Mouse (Mus musculus): ENCODE measurements around the gene Dnajb9. TPM values are rescaled to one million over a fixed set of nuclear protein-coding genes. Genes with fewer than 3 reads are reported as not detected.
"Not testable (repeated sequence)": the region's sequence is repeated elsewhere in the genome, so short reads cannot be mapped to it uniquely, and the experiment has no call there.

The Dnajb9 gene
- 43.0 and 48.2 TPM in 2 replicates for polyA plus RNA-seq (2012; ENCODE audit: insufficient read depth, insufficient read length, missing spikeins)

GRCm38 (mm10) chr12:44209824-44210752 lies at the start of gene Dnajb9:
Dnajb9 (minus strand) TSS chr12:44210326.
- no peaks in the 10 kb centered on the region for H3K4me1 ChIP-seq (ENCODE audit: control insufficient read depth, insufficient read depth, insufficient read length, low read length)
- peak within 1 kb of the TSS; percentile 76 for H3K27ac ChIP-seq (replicated peaks; ENCODE audit: low read depth, low read length)
- H3K4me3 ChIP-seq (ENCODE audit: insufficient read depth, low read depth, low read length) = peak within 1 kb of the TSS; percentile 80

DNA sequence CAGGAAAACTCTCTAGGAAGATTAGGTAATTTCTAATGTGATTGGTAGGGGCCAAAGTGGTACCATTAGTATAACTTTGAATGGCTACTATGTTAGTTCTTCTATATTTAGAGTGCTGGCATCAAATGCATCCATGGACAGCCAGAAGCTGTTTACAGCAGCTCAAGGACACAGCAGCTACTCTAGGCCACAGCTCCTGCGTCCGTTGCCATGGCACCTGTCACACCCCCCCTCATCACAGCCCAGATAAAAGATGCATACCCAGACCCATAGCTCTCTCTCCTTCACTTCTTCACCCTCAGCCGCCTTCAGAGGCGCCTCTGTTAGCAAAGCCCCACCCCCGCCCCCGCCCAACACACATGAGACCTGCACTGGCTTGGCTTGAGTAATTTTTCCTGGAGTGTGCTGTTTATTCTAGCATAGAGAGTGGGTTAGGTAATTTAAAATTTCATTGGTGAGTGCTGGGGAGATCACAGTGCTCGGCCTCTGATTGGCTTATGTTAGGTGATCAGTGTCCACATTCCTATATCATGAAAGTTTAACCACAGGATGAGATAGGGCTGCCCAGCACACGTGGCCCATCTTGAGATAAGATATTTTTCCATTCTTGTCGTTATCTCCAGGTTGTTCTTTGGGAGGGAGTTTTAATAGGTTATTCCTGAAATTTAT lies 38.3 kb upstream of the Dnajb9 start:
- Histone ChIP-seq H3K27ac (replicated peaks; ENCODE audit: low read depth, low read length) (no peak overlapping the region), H3K4me3 (ENCODE audit: insufficient read depth, low read depth, low read length) (no peak overlapping the region), H3K4me1 (ENCODE audit: control insufficient read depth, insufficient read depth, insufficient read length, low read length) (peaks cover 2% of the 10 kb centered on the region; the same call in 1 of the 2 replicates)

DNA sequence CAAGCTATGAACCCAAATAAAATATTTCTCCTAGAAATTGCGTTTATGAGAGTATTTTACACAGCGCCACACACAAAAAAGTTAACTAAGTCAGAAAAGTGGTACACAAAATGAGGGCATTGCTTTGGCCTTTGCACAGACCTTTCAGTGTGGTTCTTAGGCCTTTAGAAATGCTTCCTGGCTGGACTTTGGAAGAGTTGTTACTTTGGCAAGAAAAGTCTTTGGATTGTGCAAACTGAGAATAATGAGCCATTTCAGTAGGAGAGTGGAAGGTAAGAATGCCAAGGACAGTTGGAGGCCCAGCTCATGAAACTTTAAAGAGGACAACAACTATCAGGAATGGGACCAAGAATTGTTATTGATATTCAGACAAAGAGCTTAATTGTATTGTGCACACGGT lies 35.6 kb upstream of the Dnajb9 start:
- no peak overlapping the region for H3K27ac ChIP-seq (replicated peaks; ENCODE audit: low read depth, low read length)
- H3K4me1 ChIP-seq (ENCODE audit: control insufficient read depth, insufficient read depth, insufficient read length, low read length) = peaks cover 2% of the 10 kb centered on the region; the same call in 1 of the 2 replicates
- H3K4me3 ChIP-seq (ENCODE audit: insufficient read depth, low read depth, low read length) = no peak overlapping the region

DNA sequence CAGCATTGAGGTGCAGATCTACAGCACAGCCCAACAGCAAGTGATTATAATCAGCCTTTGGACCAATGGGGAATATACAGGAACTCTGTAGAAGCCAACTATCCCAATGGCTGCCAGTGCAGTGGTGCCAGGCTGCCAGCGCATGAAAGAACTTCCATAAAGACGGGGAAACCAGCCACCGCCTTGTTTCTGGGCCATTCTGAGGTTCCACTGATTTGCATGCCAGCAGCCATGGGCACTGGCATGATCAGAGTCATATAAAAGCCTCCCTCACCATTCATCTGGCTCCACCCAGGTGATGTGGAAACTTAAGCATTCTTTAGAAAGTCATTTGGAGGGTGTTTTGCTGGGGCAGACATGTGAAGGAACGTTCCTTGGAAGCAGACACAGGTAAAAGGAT lies 32.3 kb upstream of the Dnajb9 start:
- H3K4me3 ChIP-seq (ENCODE audit: insufficient read depth, low read depth, low read length) = no peak overlapping the region
- H3K27ac ChIP-seq (replicated peaks; ENCODE audit: low read depth, low read length) = no peak overlapping the region
- peaks cover 2% of the 10 kb centered on the region; the same call in 1 of the 2 replicates for H3K4me1 ChIP-seq (ENCODE audit: control insufficient read depth, insufficient read depth, insufficient read length, low read length)

DNA sequence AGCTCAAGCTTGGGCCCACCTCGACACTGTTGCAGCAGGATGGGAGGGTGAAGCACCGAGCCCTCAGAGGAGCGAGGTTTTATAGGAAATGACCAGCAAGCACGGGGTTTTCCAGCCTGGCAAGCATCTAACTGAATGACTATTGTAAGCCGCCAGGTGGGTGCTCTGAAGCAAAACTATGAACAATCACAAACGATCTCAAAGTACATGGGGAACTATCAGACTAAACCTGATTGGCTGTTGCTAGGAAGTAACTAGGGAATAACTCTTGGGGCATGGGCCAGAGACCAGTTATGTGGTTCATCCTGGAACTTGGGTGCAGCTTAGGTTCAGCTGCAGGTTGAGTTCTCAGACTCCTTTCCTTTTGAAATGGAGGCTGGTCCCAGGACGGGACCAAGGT lies 31.0 kb upstream of the Dnajb9 start:
- Histone ChIP-seq H3K4me3 (ENCODE audit: insufficient read depth, low read depth, low read length) (no peak overlapping the region), H3K4me1 (ENCODE audit: control insufficient read depth, insufficient read depth, insufficient read length, low read length) (peaks cover 2% of the 10 kb centered on the region; the same call in 1 of the 2 replicates), H3K27ac (replicated peaks; ENCODE audit: low read depth, low read length) (no peak overlapping the region)

- Histone ChIP-seq H3K4me1 (ENCODE audit: control insufficient read depth, insufficient read depth, insufficient read length, low read length) (no peaks in the 10 kb centered on the region), H3K4me3 (ENCODE audit: insufficient read depth, low read depth, low read length) (no peak overlapping the region), H3K27ac (replicated peaks; ENCODE audit: low read depth, low read length) (no peak overlapping the region)
Measured at GRCm38 (mm10) chr12:44224650-44225049, 14.5 kb upstream of the Dnajb9 start.

DNA sequence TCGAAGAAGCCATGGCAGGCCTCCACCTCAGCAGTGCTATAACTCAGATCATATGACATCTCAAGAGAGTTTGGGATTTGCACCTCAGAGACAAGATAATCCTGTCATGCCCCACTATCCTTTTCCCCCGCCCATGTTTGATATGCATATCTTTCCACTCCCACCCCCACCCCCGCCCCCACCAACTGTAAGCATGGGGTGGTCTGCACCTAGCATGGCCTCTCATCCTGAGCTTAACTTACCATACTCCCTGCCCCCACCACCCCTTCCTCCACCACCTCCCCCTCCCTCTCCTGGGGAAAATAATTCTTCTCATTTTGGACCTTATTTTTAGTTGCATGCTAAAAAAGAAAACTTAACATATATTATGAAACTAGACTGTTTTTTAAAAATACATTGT lies 12.9 kb upstream of the Dnajb9 start:
- Histone ChIP-seq H3K4me1 (ENCODE audit: control insufficient read depth, insufficient read depth, insufficient read length, low read length) (no peaks in the 10 kb centered on the region), H3K27ac (replicated peaks; ENCODE audit: low read depth, low read length) (no peak overlapping the region), H3K4me3 (ENCODE audit: insufficient read depth, low read depth, low read length) (no peak overlapping the region)

- H3K27ac ChIP-seq (replicated peaks; ENCODE audit: low read depth, low read length) = no peak overlapping the region
Measured at GRCm38 (mm10) chr12:44221651-44222356, 11.7 kb upstream of the Dnajb9 start.

GRCm38 (mm10) chr12:44221070-44221469 lies 10.9 kb upstream of the Dnajb9 start, which contains the start of gene Pnpla8:
Pnpla8 (plus strand) TSS chr12:44221370.
- not testable (repeated sequence) for H3K27ac ChIP-seq (replicated peaks; ENCODE audit: low read depth, low read length); H3K4me1 ChIP-seq (ENCODE audit: control insufficient read depth, insufficient read depth, insufficient read length, low read length)
- peak within 1 kb of the TSS; percentile 79 for H3K4me3 ChIP-seq (ENCODE audit: insufficient read depth, low read depth, low read length)

More at GRCm38 (mm10) chr12:44221651-44222356, 11.7 kb upstream of the Dnajb9 start:
- no peaks in the 10 kb centered on the region for H3K4me1 ChIP-seq (ENCODE audit: control insufficient read depth, insufficient read depth, insufficient read length, low read length)
- H3K4me3 ChIP-seq (ENCODE audit: insufficient read depth, low read depth, low read length) = peak overlapping the region; percentile 79

GRCm38 (mm10) chr12:44211555-44211954 lies 1.4 kb upstream of the Dnajb9 start:
- Histone ChIP-seq H3K27ac (replicated peaks; ENCODE audit: low read depth, low read length) (no peak overlapping the region), H3K4me1 (ENCODE audit: control insufficient read depth, insufficient read depth, insufficient read length, low read length) (no peaks in the 10 kb centered on the region), H3K4me3 (ENCODE audit: insufficient read depth, low read depth, low read length) (no peak overlapping the region)

DNA sequence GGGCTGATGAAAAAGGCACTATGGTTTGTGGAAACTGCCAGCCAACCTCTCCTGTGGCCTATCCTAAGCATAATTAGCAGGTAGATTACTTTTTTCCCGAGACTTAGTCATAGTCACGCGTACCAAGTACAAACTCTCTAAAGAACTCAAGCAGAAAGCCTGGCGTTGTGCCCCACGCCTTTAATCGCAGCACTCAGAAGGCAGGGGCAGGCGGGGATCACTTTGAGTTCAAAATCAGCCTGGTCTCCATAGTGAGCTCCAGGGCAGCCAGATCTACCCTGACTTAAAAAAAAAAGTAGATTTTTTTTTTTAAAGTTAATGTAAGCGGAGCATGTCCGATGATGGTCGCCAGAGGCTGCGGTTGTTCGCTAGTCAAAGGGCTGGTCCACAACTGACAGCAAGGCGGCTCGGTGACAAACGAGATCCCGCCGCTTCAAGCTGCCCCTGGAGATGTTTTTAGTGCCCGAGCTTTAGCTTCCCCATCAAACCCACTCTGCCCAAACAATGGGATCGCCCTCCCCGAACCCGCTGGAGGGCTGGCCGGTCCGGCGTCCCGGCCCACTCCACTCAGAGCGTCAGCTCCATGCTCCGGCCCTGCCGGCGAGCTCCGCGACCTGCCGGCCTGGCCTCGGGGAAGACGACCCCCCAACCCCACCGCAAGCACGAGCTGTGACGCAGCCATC lies 844 bp downstream of the Dnajb9 start:
- H3K27ac ChIP-seq (replicated peaks; ENCODE audit: low read depth, low read length) = peak overlapping the region; percentile 73
- H3K4me3 ChIP-seq (ENCODE audit: insufficient read depth, low read depth, low read length) = peak overlapping the region; percentile 80
- no peaks in the 10 kb centered on the region for H3K4me1 ChIP-seq (ENCODE audit: control insufficient read depth, insufficient read depth, insufficient read length, low read length)

DNA sequence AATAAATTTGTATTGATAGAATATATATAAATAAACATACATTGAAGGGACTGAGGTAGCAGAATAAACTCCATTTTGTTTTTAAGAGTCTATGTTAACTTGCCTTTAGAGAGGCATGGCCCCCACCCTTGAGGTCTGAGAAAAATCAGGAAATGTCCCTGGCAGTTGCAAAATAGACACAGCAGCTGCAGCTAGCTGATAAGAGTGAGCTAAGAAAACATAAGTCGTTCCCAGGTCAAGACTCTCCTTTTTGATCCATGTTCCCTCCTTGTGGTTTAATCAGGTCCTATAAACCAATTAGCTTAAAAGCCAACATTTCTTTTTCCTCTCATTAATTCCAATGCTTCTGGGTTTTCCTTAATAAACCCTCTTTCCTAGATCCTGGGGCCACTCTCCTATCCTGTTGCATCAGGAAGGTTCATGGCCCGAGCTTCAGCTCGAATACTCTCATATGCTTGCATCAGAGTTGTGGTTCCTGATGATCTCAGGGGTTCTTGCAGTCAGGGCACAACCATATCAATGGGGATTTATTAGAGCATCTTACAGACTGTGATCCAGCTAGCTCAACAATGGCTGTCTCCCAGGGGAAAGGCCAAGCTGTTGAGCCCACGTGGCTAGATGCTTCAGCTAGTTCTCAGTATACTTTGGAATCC lies 12.1 kb downstream of the Dnajb9 start:
- Histone ChIP-seq H3K4me3 (ENCODE audit: insufficient read depth, low read depth, low read length) (no peak overlapping the region), H3K27ac (replicated peaks; ENCODE audit: low read depth, low read length) (no peak overlapping the region), H3K4me1 (ENCODE audit: control insufficient read depth, insufficient read depth, insufficient read length, low read length) (no peaks in the 10 kb centered on the region)

GRCm38 (mm10) chr12:44181081-44181982 lies 28.8 kb downstream of the Dnajb9 start:
- Histone ChIP-seq H3K4me1 (ENCODE audit: control insufficient read depth, insufficient read depth, insufficient read length, low read length) (no peaks in the 10 kb centered on the region), H3K4me3 (ENCODE audit: insufficient read depth, low read depth, low read length) (no peak overlapping the region), H3K27ac (replicated peaks; ENCODE audit: low read depth, low read length) (no peak overlapping the region)

Measured in brown adipose tissue, adult 24 weeks (tissue).